Mouse (Mus musculus) megakaryocyte, adult 5-6 weeks (primary cell): ENCODE results near the gene Dbx1. TPM values are rescaled to one million over a fixed set of nuclear protein-coding genes. Genes with fewer than 3 reads are reported as not detected.

Source experiments
- ATAC-seq: 2 replicates; pipeline ENCODE4 v1.8.0; 2016; ENCODE audit warnings: mild to moderate bottlenecking, inconsistent platforms; ENCODE audit not compliant: poor library complexity, severe bottlenecking
- total RNA-seq, 2 experiments: library from RNA; stranded (forward) in 1 of 2; stranded (reverse) in 1 of 2; fragments of 153-499, 151-499 nt in 1 of 2; fragments of 221-1000, 200-1000 nt in 1 of 2; gene quantifications; 2 replicates each; pipeline versions ENCODE4 v1.2.3 to v1.2.4; 2015 to 2017

Gene Dbx1
- total RNA-seq (2015) (not detected in 2 replicates), total RNA-seq (2017) (not detected in 2 replicates)

GRCm38 (mm10) chr7:49636491-49637115 lies at the start of gene Dbx1:
TSS of gene Dbx1 (minus strand) at chr7:49636849.
- no peak for ATAC-seq

DNA sequence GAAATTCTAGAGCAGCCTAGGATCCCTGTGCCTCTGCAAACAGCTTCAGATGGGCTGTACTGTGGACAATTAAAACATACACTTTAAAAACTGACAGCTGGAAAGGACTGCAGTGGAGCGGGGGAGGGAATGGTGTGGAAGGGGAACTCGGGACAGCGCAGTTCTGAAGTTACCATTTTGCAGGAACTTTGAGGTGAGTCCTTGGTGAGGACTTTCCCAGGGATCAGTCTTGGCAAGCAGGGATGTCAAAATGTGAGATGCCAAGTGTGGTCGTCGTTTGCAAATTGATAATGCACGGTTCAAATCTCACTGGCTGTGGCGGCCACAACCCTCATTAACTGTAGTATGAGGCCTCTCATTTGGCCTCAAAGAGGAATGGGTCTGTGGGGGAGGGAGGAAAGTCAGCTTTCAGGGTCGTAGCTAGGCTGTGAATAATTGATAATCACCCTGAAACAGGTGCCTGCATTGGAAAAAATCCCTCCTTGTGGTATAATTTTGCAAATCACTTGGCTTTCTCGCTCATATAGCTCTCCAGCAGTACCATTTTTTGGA lies 42.3 kb upstream of the Dbx1 start:
- no peak for ATAC-seq

DNA sequence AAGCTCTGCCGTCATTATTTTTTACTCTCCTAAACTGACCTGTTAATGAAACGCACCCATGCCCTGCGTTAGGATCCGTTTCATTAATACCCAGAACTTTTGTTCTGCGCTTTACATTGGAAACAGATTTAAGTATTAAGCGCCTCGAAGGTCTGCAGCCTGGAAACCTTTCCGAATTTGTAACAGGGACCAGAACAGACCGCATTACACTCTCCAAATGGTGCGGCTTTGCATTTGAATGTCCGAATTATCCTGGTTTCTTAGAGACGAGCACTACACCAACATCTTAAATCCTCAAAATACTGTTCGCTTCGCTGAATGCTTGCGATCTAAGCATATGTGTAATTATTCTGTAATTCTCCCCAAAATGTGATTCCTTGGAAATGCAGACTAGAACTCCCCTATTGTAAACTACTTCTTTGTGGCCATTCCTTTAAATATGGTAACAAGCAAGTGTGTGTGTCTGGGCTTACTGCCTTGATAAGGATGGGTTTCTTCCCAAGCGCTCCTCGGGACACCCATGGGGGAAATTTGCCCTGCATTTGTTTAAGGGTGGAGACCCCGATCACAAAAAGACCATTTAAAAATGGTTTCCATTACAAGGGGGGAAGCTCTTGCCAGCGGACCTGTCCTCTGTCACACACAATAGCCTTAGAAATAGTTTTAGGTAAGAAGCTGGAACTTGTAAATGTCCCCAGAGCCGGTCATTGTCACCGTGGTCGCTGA lies 41.6 kb upstream of the Dbx1 start:
- ATAC-seq = no peak

DNA sequence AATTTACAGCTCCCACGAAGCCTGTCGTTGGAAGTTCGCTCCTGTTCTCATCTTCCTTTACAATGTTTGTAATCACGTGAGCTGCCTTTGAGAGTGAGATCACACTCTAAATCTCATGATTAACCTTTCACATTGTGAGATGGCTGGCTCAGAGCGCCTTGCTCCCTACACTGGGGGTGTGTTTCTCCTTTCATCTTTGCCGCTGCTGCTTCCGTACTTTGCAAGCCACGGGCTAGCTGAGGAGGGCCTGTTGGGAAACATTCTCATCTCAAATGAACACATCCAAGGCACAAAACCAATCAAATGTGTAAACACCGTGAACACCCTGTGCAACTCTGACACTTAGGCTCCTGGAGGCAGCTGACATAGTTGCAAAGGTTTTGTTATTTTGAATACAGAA lies 40.5 kb upstream of the Dbx1 start:
- no peak for ATAC-seq

DNA sequence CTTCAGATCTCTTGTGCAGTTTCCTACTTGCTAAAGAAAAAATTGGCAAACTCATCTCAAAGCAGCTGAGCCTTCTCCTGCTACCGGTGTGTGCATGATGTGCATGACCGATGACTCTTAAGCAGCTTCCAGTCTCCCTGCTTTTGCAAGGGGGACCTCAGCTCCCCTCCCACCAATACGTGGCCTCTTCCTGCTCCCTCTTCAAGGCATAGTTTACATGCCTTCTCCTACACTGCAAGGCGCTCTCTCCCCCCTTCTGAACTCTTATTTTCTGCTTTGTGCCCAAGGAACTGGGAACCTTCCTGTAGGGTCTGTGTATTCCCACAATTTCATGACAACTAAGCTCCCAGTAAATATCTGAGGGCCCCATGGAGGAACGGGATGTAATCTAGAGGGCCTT lies 40.0 kb upstream of the Dbx1 start:
- no peak for ATAC-seq

DNA sequence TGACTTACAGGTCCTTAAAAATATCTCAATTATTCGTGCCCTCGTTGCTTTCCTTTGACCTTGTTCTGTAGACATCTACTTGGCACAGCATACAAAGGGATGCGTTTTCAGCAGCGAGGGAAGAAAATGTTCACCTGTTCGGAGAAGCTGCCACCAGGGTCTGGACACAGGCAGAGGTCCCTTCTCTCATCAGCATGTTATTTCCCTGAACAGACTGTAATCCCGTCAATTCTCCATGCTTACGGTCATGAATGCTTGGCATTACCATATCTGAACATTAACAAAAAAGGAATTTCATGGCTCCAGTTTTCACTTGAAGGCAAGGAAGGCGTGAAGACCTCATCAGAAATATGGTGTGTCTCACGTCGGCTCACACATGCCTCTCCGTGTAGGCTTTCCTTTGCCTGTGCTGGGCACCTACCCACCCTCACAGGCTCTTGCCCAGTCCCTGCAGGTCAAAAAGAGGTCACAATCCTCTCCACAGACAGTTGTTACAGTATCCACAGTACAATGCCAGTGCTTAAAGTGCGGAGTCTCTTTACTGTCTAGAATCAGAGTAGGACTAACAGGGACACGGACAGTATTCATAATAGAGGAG lies 31.7 kb upstream of the Dbx1 start:
- no peak for ATAC-seq

GRCm38 (mm10) chr7:49663575-49663974 lies 26.9 kb upstream of the Dbx1 start:
- no peak for ATAC-seq

DNA sequence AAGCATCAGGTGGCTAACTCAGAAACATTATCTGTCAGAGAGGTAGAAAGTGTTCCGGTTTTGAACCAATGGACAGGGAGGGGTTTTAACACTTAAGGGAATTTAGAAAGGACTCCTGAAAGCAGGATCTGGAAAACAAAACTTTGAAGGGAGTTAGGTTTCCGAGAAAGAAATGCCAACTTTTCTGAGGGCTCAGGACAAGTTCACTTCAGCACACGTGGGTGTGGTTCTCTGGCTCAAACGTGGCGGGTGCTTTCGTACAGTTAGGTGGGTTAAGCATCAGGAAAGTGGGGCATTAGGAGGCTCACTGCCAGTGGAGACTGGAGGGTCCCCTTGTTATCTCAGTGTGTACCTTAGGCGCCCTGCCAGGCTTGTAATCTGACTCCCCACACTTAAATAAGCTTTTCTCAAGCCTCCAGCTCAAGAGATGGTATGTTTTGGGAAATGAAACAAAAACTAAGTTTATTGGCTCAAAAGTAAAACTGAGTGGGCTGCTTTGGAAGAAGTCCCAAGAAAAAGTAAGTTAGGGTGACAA lies 25.9 kb upstream of the Dbx1 start:
- no peak for ATAC-seq

GRCm38 (mm10) chr7:49661811-49662491 lies 25.3 kb upstream of the Dbx1 start:
- ATAC-seq = no peak

DNA sequence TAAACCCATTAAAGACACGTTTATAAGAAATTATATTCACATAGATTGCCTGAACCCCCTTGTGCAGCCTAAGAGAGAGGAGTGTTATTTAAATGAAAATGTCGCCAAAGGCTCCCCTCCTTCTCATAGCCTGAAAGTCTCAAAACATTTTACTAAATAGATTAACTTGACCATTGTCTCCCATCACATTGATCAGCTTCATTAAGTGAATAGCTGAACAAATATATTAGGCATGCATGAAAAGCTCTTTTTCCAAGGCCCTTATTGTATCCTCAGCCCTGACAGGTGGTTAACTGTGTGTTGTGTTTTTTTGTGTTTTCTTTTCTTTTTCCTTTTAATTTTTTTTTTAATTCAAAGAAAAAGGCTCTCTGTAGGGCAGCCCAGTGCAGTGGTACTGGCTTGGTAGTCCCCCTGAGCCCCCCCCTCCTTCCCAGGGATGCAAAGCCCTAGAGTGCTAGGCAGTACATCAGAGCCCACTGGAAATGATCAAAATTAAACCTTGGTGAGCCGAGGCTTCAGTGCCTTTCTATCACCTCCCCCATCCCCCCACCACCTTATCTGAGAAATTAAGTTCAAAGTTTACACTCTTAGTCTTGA lies 4.2 kb upstream of the Dbx1 start:
- no peak for ATAC-seq

DNA sequence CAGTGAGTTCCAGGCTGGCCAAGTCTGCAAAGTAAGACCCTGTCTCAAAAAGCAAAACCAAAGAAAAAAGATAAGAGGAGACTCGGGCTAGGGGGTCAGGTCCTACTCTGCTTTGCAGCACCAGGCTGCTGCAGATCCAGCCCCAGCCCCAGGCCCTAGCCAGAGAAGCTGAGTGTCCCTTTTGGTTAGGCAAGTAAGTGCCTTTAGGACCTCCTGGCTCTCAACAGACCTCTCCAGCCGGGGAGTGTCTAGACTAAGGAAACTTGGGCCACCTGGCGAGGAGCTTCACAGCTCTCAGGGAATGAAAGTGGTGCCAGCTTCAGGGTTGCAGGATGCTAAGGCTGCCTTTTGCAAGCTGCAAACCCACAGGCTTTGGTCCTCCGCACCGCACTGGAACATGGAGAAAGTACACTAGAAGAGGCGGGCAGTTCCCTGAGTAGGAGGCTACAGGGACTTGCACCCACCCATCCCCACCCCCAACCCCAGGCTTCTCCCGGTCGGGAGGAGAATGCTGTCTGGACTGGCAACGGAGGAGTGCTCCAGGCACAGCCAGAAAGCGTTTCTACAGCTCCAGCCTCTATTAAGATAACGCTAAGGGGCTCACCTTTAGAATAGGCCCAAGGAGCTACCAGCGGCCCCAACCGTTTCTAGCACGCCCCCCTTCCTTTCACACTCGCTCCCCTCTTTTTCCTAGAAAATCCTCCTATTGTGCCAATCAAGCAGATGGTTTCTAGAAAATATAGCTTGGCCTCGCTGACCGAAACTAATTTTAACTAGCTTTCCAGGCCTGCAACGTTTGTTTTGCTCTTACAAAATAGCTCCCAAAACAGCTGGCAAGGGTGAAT lies 3.4 kb upstream of the Dbx1 start:
- no peak for ATAC-seq

- no peak for ATAC-seq
Observed at GRCm38 (mm10) chr7:49638941-49639776, 2.5 kb upstream of the Dbx1 start.

DNA sequence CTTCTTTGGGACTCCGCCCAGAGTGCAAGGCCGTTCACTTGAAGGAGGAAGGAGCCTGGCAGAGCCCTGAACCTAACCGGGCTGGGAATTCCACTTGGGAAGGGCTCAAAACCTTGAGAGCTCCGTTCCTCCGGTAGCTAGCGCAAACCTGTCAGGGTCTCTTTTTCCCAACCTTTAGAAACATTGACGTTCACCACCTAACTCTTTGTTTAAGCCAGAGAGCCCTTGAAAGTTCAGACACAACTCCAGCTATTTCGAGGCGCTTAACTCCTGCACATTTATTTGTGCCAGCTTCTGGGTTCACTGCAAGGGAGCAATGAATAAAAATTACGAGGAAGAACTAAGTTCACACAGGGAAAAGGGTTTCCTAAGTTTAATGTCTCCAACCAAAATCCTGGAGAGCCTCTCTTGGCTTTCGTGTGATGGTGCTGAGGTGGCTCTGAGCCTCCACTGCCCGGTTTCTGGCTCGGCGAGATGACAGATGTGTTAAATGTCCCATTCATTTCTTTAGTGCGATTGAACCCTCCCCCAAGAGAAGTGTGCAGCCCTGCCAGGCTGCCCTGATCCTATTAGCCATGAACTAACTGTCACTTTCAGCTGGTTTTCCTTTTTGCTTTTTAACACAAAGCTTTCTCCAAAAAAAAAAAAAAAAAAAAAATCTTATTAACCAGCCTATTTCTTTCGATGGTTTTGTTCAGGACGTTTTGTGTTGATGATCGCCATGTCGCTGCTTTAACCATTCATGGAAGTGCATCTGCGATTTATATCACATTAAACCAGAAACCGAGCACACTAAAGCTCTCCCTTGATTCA lies 1.4 kb upstream of the Dbx1 start:
- no peak for ATAC-seq

GRCm38 (mm10) chr7:49637281-49637680 lies 632 bp upstream of the Dbx1 start:
- ATAC-seq = no peak

DNA sequence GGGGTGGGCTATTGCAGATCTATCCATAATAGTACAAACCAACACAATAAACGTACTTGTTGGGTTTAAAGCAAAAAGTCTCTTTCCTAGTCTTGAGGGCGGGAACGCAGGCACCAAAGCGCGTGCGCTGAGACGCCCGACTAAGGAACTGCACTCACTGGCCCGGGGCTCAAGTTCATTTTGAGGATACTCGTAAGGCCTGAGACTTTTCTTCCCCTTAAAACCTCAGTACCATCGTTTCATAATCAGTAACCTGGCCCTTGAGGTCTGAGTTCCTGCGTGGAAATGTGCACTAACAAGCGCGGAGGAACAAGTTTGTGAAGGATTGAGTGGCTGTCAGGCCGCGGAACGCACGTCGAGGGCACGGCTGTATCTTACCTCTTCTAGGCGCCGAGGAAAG lies 678 bp downstream of the Dbx1 start:
- ATAC-seq = no peak

- no peak for ATAC-seq
Observed at GRCm38 (mm10) chr7:49635074-49635621, 1.5 kb downstream of the Dbx1 start.

DNA sequence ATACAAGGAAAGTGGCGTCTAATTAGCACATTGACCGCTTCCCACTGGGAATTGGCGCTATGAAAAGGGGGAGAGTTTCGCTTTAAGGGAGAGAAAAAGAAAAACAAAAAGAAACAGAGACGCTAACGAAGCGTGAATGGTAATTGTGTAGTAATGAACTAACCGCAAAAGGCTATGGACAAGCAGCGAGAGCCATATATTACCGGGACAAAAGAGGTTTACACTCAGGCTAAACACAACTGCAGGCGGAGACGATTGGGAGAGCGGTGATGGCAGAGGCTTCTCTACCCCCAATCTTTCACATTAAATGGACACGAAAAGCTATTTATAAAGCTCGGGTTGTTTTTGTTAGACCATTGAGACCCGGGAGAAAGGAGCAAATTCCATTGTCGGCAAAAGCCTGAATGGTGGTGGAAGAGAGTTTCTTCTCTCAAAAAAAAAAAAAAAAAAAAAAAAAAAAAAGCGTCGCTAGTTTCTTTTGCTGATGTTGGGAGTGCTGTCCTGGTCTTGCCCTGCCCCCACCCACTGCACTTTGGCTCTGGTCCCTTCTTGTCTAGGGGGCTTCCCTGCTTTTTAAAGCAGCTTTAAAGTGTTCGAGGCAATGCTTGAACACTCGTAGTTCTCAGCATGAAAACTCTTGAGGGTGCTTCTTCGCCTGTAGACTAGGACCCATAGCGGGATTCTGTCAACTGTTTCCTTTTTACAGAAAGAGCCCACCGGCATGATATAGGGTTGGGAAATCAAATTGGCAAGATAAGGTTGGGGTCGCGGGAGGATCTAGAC lies 2.2 kb downstream of the Dbx1 start:
- no peak for ATAC-seq
